Mouse (Mus musculus) kidney, adult 8-10 months (tissue): ENCODE data around the gene Vamp1.

ENCODE experiments used
- DNase-seq, 2 experiments: peaks; one replicate each; pipeline ENCODE4 v3.0.0; 2022

Vamp1 gene

GRCm38 (mm10) chr6:125291329-125291728 lies 76.0 kb downstream of the Vamp1 start:
- no peak for DNase-seq

GRCm38 (mm10) chr6:125292256-125292655 lies 76.9 kb downstream of the Vamp1 start:
- DNase-seq: no peak

GRCm38 (mm10) chr6:125294049-125294448 lies 78.7 kb downstream of the Vamp1 start:
- DNase-seq: no peak
